Mouse (Mus musculus) CD8-positive naive resting alpha-beta T cell, adult 2 months (primary cell): Measurements from ENCODE around the gene Cog5.

Experiments
- DNase-seq, 2 experiments: peaks; one replicate each; pipeline ENCODE4 v3.0.0; 2022; ENCODE audit warnings: low read depth in 2 of 2, low spot score in 2 of 2

Gene Cog5

DNA sequence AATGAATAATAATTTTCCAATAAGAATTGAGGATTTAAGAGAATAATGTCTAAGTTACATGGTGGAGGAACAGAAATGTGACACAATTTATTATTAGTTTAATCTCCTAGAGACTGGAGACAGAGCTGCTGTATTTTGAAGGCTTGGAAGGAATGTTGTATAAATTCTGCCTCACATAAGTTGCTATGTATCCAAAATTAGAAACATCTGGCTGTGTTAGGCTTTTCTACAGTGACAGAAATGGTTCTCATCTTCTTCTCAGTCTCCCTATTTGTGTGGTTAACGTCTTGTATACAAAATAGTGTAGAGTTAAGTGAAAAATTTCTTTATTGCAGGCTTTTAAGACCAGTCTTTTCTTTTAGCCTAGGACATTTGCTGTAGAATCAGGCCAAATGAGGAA lies 52.9 kb downstream of the Cog5 start:
- DNase-seq: no peak

DNA sequence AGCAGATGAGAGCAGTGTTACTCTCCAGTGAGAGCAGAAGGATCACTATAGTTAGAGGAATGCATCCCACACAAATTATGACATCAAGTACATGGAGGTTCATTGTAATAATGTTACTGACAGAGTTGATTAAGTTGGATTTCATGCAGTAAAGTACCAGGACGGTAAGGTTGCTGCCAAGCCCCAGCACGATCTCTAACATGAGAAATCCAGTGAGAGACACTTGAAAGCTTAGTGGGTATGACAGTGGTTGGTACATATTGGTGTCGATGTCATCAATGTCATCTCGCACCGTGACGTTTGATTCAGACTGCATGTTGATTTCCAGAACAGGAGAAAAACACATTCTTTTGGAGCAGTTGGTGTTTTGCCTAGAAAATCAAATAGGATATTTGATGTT lies 55.0 kb downstream of the Cog5 start:
- no peak for DNase-seq

DNA sequence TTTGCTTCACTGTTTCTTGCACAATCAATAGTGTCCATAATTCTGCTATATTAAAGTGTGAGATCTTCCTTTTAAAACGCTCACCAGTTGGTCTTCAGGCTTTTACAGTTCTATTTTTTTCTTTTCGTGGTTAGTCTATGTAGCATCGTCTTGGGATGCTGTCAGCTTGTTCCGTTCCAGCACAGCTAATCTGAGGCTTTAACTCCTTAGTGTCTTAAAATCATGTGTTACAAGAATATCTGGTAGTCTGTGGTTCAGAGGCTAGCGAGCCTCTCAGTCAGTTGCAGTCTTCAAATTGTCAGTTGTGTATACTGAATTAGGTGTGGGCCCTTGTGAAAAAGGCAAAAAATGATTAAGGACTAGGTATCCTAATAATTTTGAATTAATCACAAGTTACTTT lies 57.6 kb downstream of the Cog5 start:
- no peak for DNase-seq

DNA sequence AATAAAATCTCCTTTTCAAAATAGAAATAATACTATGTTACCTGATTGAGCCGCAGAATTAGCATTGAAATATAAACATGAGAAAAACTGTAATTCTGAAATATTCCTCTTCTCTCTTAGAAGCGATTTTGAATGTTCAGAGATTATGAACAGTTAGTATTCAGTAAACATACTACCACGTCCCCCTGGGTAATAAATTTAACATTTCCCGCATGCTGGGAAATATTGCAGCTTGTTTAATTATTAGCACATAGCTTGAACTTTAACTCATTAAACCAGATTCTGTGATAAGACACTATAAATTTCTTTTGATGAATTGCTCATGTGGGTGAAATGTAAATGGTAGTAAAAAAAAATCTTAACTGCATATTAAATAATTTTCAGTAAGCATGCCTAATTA lies 58.1 kb downstream of the Cog5 start:
- DNase-seq: no peak

DNA sequence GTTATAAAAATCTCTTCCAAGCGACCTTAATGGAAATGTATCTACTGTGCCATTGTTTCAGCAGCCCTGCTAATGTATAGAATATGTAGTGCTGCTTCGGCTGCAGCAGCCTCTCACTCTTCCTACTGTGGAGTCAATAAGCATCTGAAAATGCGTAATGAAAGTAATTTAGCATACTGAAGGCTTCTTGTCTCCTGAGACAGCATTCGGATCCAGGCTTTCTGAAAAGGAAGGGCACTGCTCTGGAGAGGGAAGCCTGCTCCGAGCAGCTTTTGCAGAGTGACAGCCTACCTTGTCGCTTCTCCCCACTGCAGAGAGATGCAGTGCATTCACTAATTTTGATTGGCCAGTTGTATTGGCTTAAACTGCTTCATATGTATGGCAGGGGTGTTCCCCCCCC lies 58.9 kb downstream of the Cog5 start, which contains the start of gene Gpr22:
Gene Gpr22 (minus strand): TSS at position 348 of the 400 bp plus-strand sequence.
- DNase-seq: no peak

DNA sequence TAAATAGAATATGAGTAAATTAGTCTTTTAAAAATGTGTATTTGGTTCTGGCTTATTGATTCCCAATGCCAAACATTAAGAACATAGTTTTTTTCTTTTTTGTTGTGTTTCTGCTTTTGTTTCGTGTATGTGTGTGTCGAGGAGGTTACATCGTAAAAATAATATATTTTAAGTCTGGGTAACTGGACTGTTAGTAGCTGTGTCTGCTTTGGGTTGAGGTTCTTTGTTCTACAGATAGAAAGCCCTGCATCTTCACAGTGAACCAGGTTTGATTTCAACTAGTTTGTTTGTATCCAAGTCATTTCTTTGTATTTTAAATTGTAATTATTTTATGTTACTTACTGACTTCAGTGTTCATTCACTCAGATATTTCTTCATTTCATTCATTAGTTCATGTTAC lies 59.4 kb downstream of the Cog5 start:
- DNase-seq: no peak

GRCm38 (mm10) chr12:31719586-31720275 lies 65.1 kb downstream of the Cog5 start:
- no peak for DNase-seq

DNA sequence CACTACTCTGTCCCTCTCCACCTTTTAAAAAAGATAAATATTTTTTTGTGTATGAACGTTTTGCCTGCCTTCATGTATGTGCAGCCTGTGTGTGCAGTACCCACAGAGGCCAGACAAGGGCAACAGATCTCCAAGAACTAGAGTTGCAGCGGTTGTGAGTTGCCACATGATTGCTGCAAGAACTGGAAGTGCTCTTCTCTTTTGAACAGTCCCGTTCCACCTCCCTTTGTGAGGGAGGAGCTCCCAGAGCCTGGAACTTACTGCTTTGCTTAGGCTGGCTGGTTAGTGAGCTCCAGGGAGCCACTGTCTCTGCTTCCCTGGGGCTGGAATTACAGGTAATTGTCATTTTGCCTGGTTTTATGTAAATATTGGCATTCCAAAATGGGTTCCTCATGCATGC lies 69.9 kb downstream of the Cog5 start:
- no peak for DNase-seq

GRCm38 (mm10) chr12:31725511-31726275 lies 71.0 kb downstream of the Cog5 start:
- DNase-seq: no peak

DNA sequence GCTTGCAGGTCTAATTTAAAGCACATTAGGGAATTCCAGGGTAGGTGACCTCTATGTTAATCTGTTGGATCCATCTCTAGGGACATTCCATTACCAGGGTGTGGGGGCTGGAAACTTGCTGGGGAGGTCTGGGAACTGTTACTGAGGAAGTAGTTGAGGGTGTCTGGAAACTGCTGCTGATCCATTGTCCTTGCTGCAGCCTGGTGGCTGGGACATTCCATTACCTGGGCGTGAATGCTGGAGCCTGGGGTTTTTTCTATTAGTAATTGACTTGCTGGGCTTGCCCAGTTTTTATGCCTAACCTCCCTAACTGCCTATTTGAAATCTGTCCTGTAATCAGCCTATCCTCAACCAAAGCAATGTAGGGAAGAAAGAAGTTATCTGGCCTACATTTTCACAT lies 72.0 kb downstream of the Cog5 start:
- no peak for DNase-seq

DNA sequence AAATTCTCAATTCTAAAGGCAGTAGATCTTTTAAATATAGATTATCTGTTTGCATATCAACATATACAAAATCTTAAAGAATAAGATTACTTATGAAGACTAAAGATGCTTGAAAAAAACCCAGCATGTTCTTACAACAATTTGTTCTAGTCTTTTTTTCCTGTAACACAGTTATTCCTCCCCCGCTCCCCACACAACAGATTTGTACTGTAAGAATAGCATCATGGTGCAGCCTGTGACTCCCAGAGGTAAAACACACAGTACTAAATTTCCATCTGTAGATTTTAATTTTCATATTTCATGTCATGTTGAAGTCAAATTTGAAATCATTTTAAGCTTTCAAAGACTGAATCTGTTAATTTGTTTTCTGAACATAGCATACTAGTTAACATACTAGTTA lies 75.5 kb downstream of the Cog5 start:
- no peak for DNase-seq

GRCm38 (mm10) chr12:31734616-31735015 lies 79.9 kb downstream of the Cog5 start:
- DNase-seq: no peak

GRCm38 (mm10) chr12:31747301-31747700 lies 92.6 kb downstream of the Cog5 start:
- no peak for DNase-seq

GRCm38 (mm10) chr12:31749846-31750245 lies 95.2 kb downstream of the Cog5 start:
- no peak for DNase-seq

DNA sequence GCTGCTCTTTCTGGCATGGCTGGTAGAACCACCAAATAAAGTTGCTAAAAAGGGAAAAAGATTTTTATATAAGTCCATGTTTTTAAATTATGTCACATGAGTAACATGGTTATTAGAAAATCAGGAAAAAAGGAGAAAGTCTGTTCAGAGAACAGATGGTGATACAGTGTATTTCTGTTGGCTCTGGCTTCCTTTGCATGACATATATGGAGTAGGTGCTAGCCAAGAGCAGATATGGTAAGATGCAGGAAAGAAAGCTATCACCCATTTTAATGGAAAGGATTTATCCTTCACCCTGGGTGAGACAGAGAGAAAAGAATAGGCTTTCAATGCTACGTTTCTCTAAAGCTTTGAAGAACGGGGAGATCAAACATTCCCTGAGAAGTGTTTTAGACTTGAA lies 99.8 kb downstream of the Cog5 start:
- no peak for DNase-seq

GRCm38 (mm10) chr12:31755885-31756755 lies 101.5 kb downstream of the Cog5 start:
- peak in 1 of 2 experiments; percentile 3 for DNase-seq

DNA sequence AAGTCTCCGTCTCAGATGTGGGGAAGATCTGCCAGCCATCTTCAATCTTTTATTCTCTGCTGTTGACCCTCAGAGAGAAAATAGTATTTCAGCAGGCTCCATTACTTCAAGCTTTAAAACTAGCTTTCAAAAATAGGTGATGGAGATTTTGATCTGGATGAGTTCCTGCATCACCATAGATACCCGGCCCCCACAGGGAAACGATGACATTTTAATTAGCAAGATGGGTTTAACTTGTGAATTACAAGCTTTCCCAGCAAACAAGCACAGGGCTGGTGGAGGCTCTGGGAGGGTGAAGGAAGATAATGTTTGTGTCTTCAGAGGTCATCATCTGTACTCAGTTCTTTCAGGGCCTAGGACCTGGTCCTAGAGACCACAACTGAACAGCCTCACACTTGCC lies 118.9 kb downstream of the Cog5 start:
- no peak for DNase-seq

GRCm38 (mm10) chr12:31784291-31784690 lies 129.6 kb downstream of the Cog5 start:
- DNase-seq: no peak

GRCm38 (mm10) chr12:31788530-31788929 lies 133.9 kb downstream of the Cog5 start:
- no peak for DNase-seq

- DNase-seq: no peak
These were observed 151.9 kb downstream of the Cog5 start for GRCm38 (mm10) chr12:31806410-31807154.

GRCm38 (mm10) chr12:31818051-31818461 lies 163.4 kb downstream of the Cog5 start:
- no peak for DNase-seq
